Mouse (Mus musculus) stomach, postnatal 0 days (tissue): ENCODE measurements around the gene Rep15.

Experiments used
- CTCF ChIP-seq: IDR thresholded peaks from 2 replicates; pipeline ENCODE4 v1.5.1; 2016; ENCODE audit warnings: antibody characterized with exemption, low read depth, mild to moderate bottlenecking, moderate library complexity
- EP300 ChIP-seq: optimal IDR thresholded peaks from 2 replicates; pipeline ENCODE3; 2016; ENCODE audit warnings: antibody characterized with exemption

- no peak for TF ChIP-seq CTCF
- TF ChIP-seq EP300: no peak
Observed at GRCm38 (mm10) chr6:146999755-147000154, 32.6 kb upstream of the Rep15 start.
